Mouse (Mus musculus) CH12.LX (cell line): ENCODE measurements around the gene Uspl1. TPM values are rescaled to one million over a fixed set of nuclear protein-coding genes. Genes with fewer than 3 reads are reported as not detected.

Source experiments
- DNase-seq: peaks from one replicate; pipeline ENCODE4 v3.0.0-alpha.2; 2013; ENCODE audit errors: extremely low read depth
- H3K27ac ChIP-seq: 2 replicates; pipeline ENCODE4 v1.5.1; 2012; ENCODE audit warnings: low read depth, mild to moderate bottlenecking, control low read depth, moderate library complexity; ENCODE audit not compliant: insufficient read depth
- H3K27me3 ChIP-seq: replicated peaks from 2 replicates; pipeline ENCODE3; 2012; ENCODE audit warnings: inconsistent platforms
- H3K36me3 ChIP-seq, 2 experiments: replicated peaks in 1 of 2; 2 replicates each; pipeline versions ENCODE3 to v1.6.1; 2012; ENCODE audit warnings: inconsistent platforms in 1 of 2, low read length in 1 of 2, mild to moderate bottlenecking in 1 of 2, mixed read lengths in 1 of 2, moderate library complexity in 1 of 2; ENCODE audit not compliant: control insufficient read depth in 1 of 2, insufficient read depth in 1 of 2
- H3K4me1 ChIP-seq, 2 experiments: 2 replicates each; pipeline ENCODE4 v1.6.1; 2012; ENCODE audit warnings: inconsistent platforms in 1 of 2, moderate library complexity in 1 of 2; ENCODE audit not compliant: insufficient read depth in 2 of 2, control insufficient read depth in 1 of 2
- H3K4me2 ChIP-seq: 2 replicates; pipeline ENCODE4 v1.6.1; 2012; ENCODE audit warnings: low read depth, mild to moderate bottlenecking, control low read depth; ENCODE audit not compliant: poor library complexity, insufficient read depth, severe bottlenecking
- H3K4me3 ChIP-seq, 3 experiments: fragments of 150-350 bp in 1 of 3; sonication (generic) in 1 of 3; replicated peaks in 1 of 3; 2 replicates each; pipeline versions ENCODE3 to v1.5.1; 2011 to 2012; ENCODE audit warnings: low read depth in 2 of 3, low read length in 2 of 3, mild to moderate bottlenecking in 2 of 3, moderate library complexity in 2 of 3, control low read depth in 1 of 3, improper control_type of control experiment in 1 of 3, inconsistent platforms in 1 of 3, mixed read lengths in 1 of 3; ENCODE audit not compliant: poor library complexity in 1 of 3
- H3K79me2 ChIP-seq: replicated peaks from 2 replicates; pipeline ENCODE4 v1.6.1; 2012; ENCODE audit warnings: mild to moderate bottlenecking, moderate library complexity; ENCODE audit not compliant: control insufficient read depth, poor library complexity, insufficient read depth, severe bottlenecking; ENCODE audit errors: extremely low read depth
- H3K9ac ChIP-seq: 2 replicates; pipeline ENCODE4 v1.6.1; 2012; ENCODE audit warnings: low read depth, mild to moderate bottlenecking, control low read depth, moderate library complexity; ENCODE audit not compliant: insufficient read depth
- H3K9me3 ChIP-seq: replicated peaks from 2 replicates; pipeline ENCODE3; 2012; ENCODE audit warnings: low read length, inconsistent platforms, mixed read lengths
- BHLHE40 ChIP-seq: IDR thresholded peaks from 2 replicates; pipeline ENCODE4 v1.6.1; 2011; ENCODE audit warnings: mild to moderate bottlenecking, low read depth, low read length, improper control_type of control experiment
- CTCF ChIP-seq, 2 experiments: IDR thresholded peaks in 1 of 2; conservative IDR thresholded peaks in 1 of 2; 2 replicates each; pipeline ENCODE4 v1.5.1; 2011 to 2012; ENCODE audit warnings: low read depth in 2 of 2, low read length in 2 of 2, improper control_type of control experiment in 1 of 2, inconsistent platforms in 1 of 2, mild to moderate bottlenecking in 1 of 2, moderate library complexity in 1 of 2
- E2F4 ChIP-seq: IDR thresholded peaks from 2 replicates; pipeline ENCODE4 v1.6.1; 2011; ENCODE audit warnings: low read depth, low read length, improper control_type of control experiment; ENCODE audit not compliant: insufficient replicate concordance
- EP300 ChIP-seq: IDR thresholded peaks from 2 replicates; pipeline ENCODE4 v1.6.1; 2011; ENCODE audit warnings: low read length, improper control_type of control experiment
- ETS1 ChIP-seq: conservative IDR thresholded peaks from 2 replicates; pipeline ENCODE4 v1.6.1; 2012; ENCODE audit warnings: low read depth, mild to moderate bottlenecking, inconsistent platforms, low read length, improper control_type of control experiment, moderate library complexity
- HCFC1 ChIP-seq: IDR thresholded peaks from 2 replicates; pipeline ENCODE4 v1.6.1; 2012; ENCODE audit warnings: low read depth, mild to moderate bottlenecking, inconsistent platforms, low read length, improper control_type of control experiment
- JUND ChIP-seq: conservative IDR thresholded peaks from 2 replicates; pipeline ENCODE4 v1.6.1; 2011; ENCODE audit warnings: low read depth, low read length, improper control_type of control experiment
- KAT2A ChIP-seq: IDR thresholded peaks from 2 replicates; pipeline ENCODE4 v1.6.1; 2012; ENCODE audit warnings: low read length, improper control_type of control experiment, inconsistent platforms; ENCODE audit not compliant: insufficient replicate concordance
- MAX ChIP-seq: IDR thresholded peaks from 2 replicates; pipeline ENCODE4 v1.6.1; 2011; ENCODE audit warnings: low read length, improper control_type of control experiment
- MAZ ChIP-seq: IDR thresholded peaks from 2 replicates; pipeline ENCODE4 v1.6.1; 2012; ENCODE audit warnings: low read depth, mild to moderate bottlenecking, inconsistent platforms, low read length, improper control_type of control experiment, moderate library complexity
- MEF2A ChIP-seq: IDR thresholded peaks from 2 replicates; pipeline ENCODE4 v1.6.1; 2014; ENCODE audit warnings: low read depth, mild to moderate bottlenecking, inconsistent platforms, low read length, improper control_type of control experiment, borderline replicate concordance
- MYC ChIP-seq: IDR thresholded peaks from 2 replicates; pipeline ENCODE4 v1.6.1; 2011; ENCODE audit warnings: low read depth, mild to moderate bottlenecking, improper control_type of control experiment, low read length
- NELFE ChIP-seq: IDR thresholded peaks from 2 replicates; pipeline ENCODE4 v1.6.1; 2011; ENCODE audit warnings: low read depth, low read length, improper control_type of control experiment
- PAX5 ChIP-seq: IDR thresholded peaks from 2 replicates; pipeline ENCODE4 v1.6.1; 2012; ENCODE audit warnings: low read length, inconsistent platforms, mixed read lengths
- POLR2A ChIP-seq: IDR thresholded peaks from 2 replicates; pipeline ENCODE4 v1.6.1; 2011; ENCODE audit warnings: low read depth, mild to moderate bottlenecking, improper control_type of control experiment, low read length
- POLR2AphosphoS2 ChIP-seq: IDR thresholded peaks from 2 replicates; pipeline ENCODE4 v1.6.1; 2011; ENCODE audit warnings: low read depth, low read length, improper control_type of control experiment
- RCOR1 ChIP-seq: conservative IDR thresholded peaks from 2 replicates; pipeline ENCODE4 v1.6.1; 2012; ENCODE audit warnings: low read depth, mild to moderate bottlenecking, inconsistent platforms, low read length, improper control_type of control experiment
- SIN3A ChIP-seq: IDR thresholded peaks from 2 replicates; pipeline ENCODE4 v1.6.1; 2012; ENCODE audit warnings: low read length, improper control_type of control experiment, inconsistent platforms
- SMC3 ChIP-seq: IDR thresholded peaks from 2 replicates; pipeline ENCODE4 v1.6.1; 2011; ENCODE audit warnings: low read depth, low read length, improper control_type of control experiment
- TBP ChIP-seq: conservative IDR thresholded peaks from 2 replicates; pipeline ENCODE4 v1.6.1; 2011; ENCODE audit warnings: low read depth, low read length, improper control_type of control experiment
- TCF12 ChIP-seq: IDR thresholded peaks from 2 replicates; pipeline ENCODE4 v1.6.1; 2014; ENCODE audit warnings: low read depth, mild to moderate bottlenecking, inconsistent platforms, low read length, improper control_type of control experiment
- UBTF ChIP-seq: IDR thresholded peaks from 2 replicates; pipeline ENCODE4 v1.6.1; 2012; ENCODE audit warnings: low read depth, mild to moderate bottlenecking, inconsistent platforms, low read length, improper control_type of control experiment, moderate library complexity
- ZKSCAN1 ChIP-seq: IDR thresholded peaks from 2 replicates; pipeline ENCODE4 v1.6.1; 2012; ENCODE audit warnings: low read depth, inconsistent platforms, low read length, improper control_type of control experiment, borderline replicate concordance
- ZMIZ1 ChIP-seq: IDR thresholded peaks from 2 replicates; pipeline ENCODE4 v1.6.1; 2012; ENCODE audit warnings: low read depth, mild to moderate bottlenecking, inconsistent platforms, low read length, improper control_type of control experiment
- dilution Hi-C: fragments of 300-500 bp; cut with MboI; formaldehyde crosslinking; loops from 2 replicates; pipeline ENCODE4 v1.14.3; 2020; ENCODE audit warnings: low sequenced_read_pairs; ENCODE audit not compliant: extremely low pct_unique_long_range_greater_than_20kb, extremely low pct_ligation_motif_present
- in situ Hi-C: fragments of 300-500 bp; cut with MboI; formaldehyde crosslinking; loops from 3 replicates; pipeline ENCODE4 v1.14.3; 2019; ENCODE audit warnings: low sequenced_read_pairs, low pct_ligation_motif_present, low pct_unique_long_range_greater_than_20kb, mixed read lengths
- polyA plus RNA-seq: library from polyadenylated mRNA; unstranded; fragments of >175 nt; gene quantifications from 2 replicates; pipeline ENCODE4 v1.2.1, GENCODE M21; 2012; ENCODE audit warnings: low read depth; ENCODE audit not compliant: insufficient read length
- total RNA-seq, 2 experiments: library from RNA; depleted of rRNA; stranded (reverse); fragments of 300-350 nt in 1 of 2; fragments of >200 nt in 1 of 2; gene quantifications; 2 replicates each; pipeline ENCODE4 v1.2.3; 2012 to 2014

The Uspl1 gene
- total and polyA plus RNA-seq, 3 experiments = 37.9 to 41.6 (median 40.2) TPM

DNA sequence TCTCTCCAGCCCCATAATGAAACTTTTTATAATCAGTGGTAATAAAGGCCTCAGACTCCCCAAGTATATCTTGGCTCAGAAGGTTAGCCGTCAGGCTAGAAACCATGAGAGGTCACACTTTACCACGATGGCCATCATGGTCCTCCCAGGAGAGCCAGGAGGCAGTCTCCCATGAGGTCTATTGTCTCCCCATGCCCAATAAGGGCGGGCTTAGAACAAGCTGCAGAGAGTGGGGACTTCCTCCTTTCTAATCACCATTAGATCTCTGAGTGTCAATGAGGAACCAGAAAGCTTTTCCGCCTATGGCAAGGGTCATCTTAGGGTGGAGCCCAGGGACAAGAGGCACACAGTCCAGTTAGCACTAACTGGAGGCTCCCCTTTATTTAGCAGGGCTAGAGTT is 37.2 kb downstream of the Uspl1 start:
- peaks cover 0 to 11% of the 10 kb centered on the region in 2 experiments for H3K36me3 ChIP-seq
- peaks cover 10% of the 10 kb centered on the region for H3K9me3 ChIP-seq
- TF ChIP-seq MAZ = no peak
- no peak for TF ChIP-seq BHLHE40
- no peak for TF ChIP-seq SMC3
- no peak for TF ChIP-seq EP300
- TF ChIP-seq CTCF (conservative IDR thresholded peaks at IDR 0.05 in 1 of 2, IDR thresholded peaks at IDR 0.05 in 1 of 2; ENCODE audit: low read depth in 2 of 2, low read length in 2 of 2) = no peak
- no peak for TF ChIP-seq RCOR1
- TF ChIP-seq TBP = no peak
- TF ChIP-seq POLR2AphosphoS2 = no peak
- no peak for TF ChIP-seq MEF2A
- TF ChIP-seq ZKSCAN1 = no peak
- no peak for TF ChIP-seq KAT2A
- TF ChIP-seq TCF12 = no peak
- no peak for TF ChIP-seq SIN3A
- no peak for TF ChIP-seq UBTF
- TF ChIP-seq NELFE = no peak
- no peak for TF ChIP-seq ZMIZ1
- no peaks in the 10 kb centered on the region for H3K79me2 ChIP-seq
- H3K4me1 ChIP-seq = peaks cover 5 to 21% of the 10 kb centered on the region in 2 experiments
- no peak overlapping the region for H3K4me3 ChIP-seq
- dilution Hi-C loops (no loop called here), in situ Hi-C loops (no loop called here)
- H3K9ac ChIP-seq = no peak overlapping the region
- H3K27me3 ChIP-seq = no peaks in the 10 kb centered on the region
- DNase-seq = no peak
- H3K27ac ChIP-seq = no peak overlapping the region
- H3K4me2 ChIP-seq = no peak overlapping the region

DNA sequence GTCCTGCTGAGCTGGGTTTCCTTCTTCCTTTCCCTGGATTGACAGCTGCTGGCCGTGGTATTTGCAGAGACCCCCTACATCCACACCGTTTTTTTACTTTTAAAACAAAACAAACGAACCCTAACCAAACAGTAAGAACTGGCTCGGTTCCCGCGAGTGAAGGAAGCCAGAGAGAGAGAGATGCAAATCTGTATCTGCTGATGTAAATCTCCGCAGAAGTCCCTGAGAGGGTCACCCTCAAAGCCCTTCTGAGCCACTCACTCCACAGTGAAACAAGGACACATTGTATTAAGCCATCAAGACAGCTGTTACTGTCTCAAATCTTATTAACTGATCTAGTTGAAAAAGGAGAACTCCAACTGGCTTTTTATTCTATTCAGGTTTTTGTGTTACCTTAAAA is 40.5 kb downstream of the Uspl1 start:
- no peak overlapping the region for H3K4me2 ChIP-seq
- H3K9me3 ChIP-seq = peaks cover 8% of the 10 kb centered on the region

More for the DNA sequence above, 40.5 kb downstream of the Uspl1 start:
- H3K27me3 ChIP-seq = no peaks in the 10 kb centered on the region
- peaks cover 5 to 26% of the 10 kb centered on the region in 2 experiments for H3K4me1 ChIP-seq
- in situ Hi-C loops = no loop called here
- H3K36me3 ChIP-seq = no peaks in the 10 kb centered on the region
- TF ChIP-seq JUND = no peak
- no peak for TF ChIP-seq HCFC1
- TF ChIP-seq MAX = no peak
- no peak for TF ChIP-seq ETS1
- TF ChIP-seq TCF12 = no peak
- no peak for TF ChIP-seq SIN3A
- TF ChIP-seq MEF2A = no peak
- no peak for TF ChIP-seq ZMIZ1
- TF ChIP-seq MYC = no peak
- no peak for TF ChIP-seq PAX5
- TF ChIP-seq POLR2A = no peak
- TF ChIP-seq E2F4 = no peak
- no peak for TF ChIP-seq UBTF
- no peak for TF ChIP-seq EP300
- no peak for TF ChIP-seq KAT2A
- no peak for TF ChIP-seq MAZ
- dilution Hi-C loops = no loop called here
- DNase-seq = peak; percentile 17
- H3K79me2 ChIP-seq = no peaks in the 10 kb centered on the region
- no peak overlapping the region for H3K4me3 ChIP-seq
- no peak overlapping the region for H3K27ac ChIP-seq
- no peak overlapping the region for H3K9ac ChIP-seq
